Mouse (Mus musculus) T-helper 17 cell (primary cell): Measurements from ENCODE around the gene Zdhhc19.

Experiments
- in situ Hi-C, 2 experiments: fragments of 300-600 bp; cut with MboI, MseI; formaldehyde crosslinking; loops; 1 replicate in 1 of 2; 2 replicates in 1 of 2; pipeline ENCODE4 v1.15.1; 2025; ENCODE audit warnings: high pct_unique_total_duplicates in 2 of 2

Zdhhc19 gene

GRCm38 (mm10) chr16:32513401-32513800 lies 17.3 kb downstream of the Zdhhc19 start:
- in situ Hi-C loops, result loop anchor here in 1 of 2 experiments (5.0 to 10.0 kb wide), 3 partner anchors 94 to 164 kb away; partner anchors contain the start of gene Tfrc

DNA sequence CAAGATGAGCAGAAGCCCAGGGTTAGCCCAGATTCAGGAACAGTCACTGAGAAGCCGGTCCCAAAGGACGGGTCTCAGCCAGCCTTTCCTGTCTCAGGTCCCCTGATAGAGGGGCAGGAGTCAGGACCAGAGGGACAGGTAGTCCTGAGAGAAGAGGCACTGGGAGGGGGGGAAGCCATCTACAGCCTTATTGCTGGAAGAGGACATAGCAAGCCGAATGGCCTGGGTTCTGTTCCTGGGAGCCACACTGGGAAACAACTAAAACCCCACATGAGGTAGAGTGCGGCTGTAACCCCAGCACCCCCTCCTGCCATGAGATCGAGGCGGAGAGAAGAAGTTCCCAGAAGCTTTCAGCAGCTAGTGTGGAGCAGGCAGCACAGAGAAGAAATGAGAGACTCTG lies 17.9 kb downstream of the Zdhhc19 start:
- in situ Hi-C loops, result loop anchor here in 1 of 2 experiments (5.0 to 10.0 kb wide), 3 partner anchors 93 to 163 kb away; partner anchors contain the start of gene Tfrc

DNA sequence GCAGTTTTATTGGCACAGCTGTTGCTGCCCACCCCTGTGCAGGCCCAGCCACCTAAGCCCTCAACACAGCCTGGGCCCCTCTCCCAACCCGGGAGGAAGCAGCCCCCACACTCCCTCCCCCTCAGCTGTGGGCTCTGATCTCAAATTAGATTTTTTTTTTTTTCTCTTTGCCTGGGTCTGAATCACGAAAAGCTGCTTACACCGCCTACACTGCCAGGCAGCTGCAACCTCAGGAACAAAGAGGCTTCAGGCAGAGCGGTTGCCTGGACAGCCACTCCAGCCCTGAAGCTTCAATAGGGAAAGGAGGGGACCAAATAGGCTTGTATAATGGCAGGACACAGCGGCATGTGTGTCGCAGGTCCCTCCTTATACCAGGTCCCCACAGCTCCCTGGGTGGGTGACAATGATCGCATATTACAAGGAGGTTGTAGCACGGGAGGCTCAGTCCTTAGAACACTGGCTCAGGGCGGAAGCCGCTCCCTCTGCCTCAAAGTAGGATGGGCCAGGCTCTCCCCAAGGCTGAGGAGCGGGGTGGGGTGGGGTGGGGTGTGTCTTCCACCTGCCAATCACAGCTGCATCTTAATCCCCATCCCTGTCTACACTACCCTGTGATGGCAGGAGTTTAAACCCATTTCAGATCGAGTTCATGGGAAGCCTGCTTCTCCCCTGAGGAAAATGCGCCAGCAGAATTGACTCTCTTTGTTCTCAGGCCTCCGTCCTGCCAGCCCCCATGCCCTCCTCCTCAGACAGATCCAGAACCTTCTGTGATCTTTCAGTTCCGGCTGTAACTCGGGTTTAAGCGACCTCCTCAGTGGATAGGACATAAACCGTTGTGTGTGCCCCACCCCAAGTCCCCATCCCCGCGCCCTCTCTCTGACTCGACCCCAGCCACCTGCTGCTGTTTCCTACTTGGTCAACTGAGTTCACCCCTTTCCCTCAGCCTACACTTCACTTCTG lies 20.2 kb downstream of the Zdhhc19 start:
- in situ Hi-C loops, result loop anchor here (5.0 to 10.0 kb wide), 2 partner anchors 91 to 119 kb away; partner anchors contain the start of gene Tfrc (in 1 of the 2)

- in situ Hi-C loops, result loop anchor here (5.0 to 10.0 kb wide), 2 partner anchors 89 to 117 kb away; partner anchors contain the start of gene Tfrc (in 1 of the 2)
Observed at GRCm38 (mm10) chr16:32517785-32518481, 21.9 kb downstream of the Zdhhc19 start.

GRCm38 (mm10) chr16:32519656-32520371 lies 23.7 kb downstream of the Zdhhc19 start:
- in situ Hi-C loops, result loop anchor here (5.0 to 10.0 kb wide), 2 partner anchors 87 to 115 kb away; partner anchors contain the start of gene Tfrc (in 1 of the 2)

- in situ Hi-C loops, result no loop called here
Observed at GRCm38 (mm10) chr16:32520372-32520748, 24.3 kb downstream of the Zdhhc19 start.

GRCm38 (mm10) chr16:32522578-32523194 lies 26.6 kb downstream of the Zdhhc19 start:
- in situ Hi-C loops, result no loop called here

DNA sequence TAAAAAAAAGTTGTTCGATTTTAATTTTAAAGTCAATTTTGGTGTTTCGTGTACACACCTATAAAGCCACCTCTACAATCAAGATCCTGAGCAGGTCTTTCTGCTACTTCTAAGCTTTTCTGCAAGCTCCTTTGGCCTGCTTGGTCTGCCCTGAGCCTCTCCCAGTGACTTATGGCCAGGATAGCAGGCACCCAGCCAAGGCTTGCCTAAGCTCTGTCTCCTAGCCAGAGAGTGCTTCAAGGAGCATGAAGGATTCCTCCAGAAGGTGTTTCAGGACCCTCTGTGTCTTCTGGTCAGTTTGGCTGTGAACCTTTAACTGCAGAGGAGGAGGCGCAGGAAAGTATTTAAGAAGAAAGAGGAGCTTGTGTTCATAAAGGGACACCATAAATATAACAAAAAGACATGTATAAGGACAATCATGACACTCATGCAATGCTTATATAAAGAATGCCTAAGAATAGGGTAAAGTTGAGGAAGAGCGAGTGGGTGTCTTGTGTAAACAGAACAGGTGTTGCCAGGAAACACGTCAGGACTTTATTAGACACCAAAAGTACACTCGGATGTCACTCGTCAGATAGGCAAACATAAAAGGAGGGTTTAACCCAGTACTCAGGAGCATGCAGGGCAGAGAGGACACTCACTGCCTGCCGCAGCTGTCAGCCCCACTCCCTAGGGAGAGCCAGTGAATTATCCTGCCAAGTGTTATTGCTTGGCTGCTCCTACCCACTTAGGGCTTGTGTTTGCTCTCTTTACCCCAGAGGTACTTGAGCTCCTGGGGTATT lies 27.6 kb downstream of the Zdhhc19 start:
- in situ Hi-C loops, result no loop called here

- in situ Hi-C loops, result no loop called here
Observed at GRCm38 (mm10) chr16:32524244-32524615, 28.2 kb downstream of the Zdhhc19 start.

DNA sequence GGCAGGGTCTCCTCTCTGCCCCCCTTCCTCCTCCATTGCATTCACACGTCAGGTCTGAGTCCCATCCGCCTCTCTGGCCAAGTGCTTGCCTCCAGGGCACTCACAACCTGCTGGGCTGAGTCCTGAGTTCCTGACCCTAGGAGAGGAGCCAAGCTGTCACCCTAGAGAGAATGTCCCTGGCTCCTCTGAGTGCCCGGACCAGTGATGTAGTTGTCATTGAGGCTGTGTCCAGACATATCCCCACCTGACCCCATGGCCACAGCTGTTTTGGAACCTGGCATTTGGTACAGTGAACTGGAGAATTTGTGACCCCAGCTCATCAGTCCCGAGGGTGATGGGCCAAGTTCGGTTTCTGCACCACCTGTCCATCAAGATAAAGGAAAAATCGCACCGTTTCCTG lies 30.8 kb downstream of the Zdhhc19 start:
- in situ Hi-C loops, result loop anchor here in 1 of 2 experiments (25.0 kb wide), 1 partner anchor 1635 kb away; no protein-coding TSS in a partner anchor

DNA sequence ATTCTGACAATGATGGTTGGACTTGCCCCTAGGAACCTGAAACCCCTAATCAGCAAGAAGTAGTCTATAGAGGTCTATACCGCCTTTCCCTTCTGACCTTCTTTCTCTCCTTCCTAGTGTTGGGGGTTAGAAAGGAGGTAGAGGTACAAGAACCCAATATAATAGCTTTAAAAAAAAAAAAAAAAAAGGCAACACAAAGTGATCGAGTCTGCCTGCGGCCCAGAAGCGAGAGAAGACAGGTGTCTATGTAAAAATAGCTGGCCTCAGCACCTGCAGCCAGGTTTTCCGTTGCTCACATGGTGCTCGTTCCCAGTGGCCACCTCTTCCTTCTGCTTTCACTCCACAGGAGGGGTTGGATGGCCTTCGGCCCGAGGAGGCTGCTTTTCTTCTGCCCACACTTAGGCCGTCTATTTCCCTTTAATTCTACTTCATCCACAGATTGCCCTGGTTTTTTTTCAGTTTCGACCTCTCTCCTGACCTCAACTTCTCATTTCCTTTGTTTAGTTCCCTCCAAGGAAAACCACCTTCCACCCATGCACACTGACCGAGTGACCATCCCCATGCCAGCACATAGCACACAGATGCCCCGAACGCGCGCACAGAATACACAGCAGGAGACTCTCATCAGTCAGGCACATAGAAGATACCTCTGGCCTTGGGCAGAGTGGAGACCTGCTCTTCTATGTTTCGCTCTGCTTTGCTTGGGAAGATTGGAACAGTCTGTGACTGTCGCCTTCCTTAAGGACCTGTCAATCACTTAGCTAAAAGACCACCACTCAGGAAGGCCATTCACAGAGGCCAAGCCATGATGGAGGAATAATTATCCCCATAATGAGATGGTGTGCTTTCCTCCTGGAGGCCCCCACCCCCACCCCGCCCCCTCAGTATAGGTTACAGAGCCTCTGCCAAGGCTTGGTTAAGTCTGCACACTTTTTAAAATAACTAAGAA lies 37.1 kb downstream of the Zdhhc19 start:
- in situ Hi-C loops, result loop anchor here in 1 of 2 experiments (25.0 kb wide), 1 partner anchor 1629 kb away; no protein-coding TSS in a partner anchor

DNA sequence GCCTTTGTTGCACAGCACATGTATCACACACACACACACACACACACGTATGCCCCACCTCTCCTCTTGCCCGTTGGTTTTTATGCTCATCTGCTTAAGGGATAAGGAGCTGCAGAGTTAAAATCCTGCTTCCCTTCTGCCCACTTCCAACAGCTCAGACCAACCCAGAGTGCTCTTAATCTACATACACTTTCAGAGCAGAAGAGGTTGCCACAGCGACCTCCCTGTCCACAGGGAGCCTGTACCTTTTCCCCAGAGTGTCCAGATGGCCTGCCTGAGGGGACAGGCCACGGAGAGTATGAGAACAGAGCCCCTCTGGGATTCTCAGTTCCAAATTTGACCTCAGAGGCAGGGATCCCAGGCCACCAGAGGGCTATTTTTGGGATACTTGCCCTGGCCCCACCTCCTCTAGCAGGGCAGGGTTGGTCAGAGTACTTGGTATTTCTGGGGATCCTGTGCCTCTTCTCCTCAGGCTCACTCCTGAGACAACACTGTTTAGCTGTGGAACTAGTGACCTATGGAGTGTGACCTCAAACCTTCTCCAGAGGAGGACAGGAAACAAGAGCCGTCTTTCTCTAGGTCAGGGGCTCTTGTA lies 39.2 kb downstream of the Zdhhc19 start:
- in situ Hi-C loops, result loop anchor here in 1 of 2 experiments (25.0 kb wide), 1 partner anchor 1627 kb away; no protein-coding TSS in a partner anchor

DNA sequence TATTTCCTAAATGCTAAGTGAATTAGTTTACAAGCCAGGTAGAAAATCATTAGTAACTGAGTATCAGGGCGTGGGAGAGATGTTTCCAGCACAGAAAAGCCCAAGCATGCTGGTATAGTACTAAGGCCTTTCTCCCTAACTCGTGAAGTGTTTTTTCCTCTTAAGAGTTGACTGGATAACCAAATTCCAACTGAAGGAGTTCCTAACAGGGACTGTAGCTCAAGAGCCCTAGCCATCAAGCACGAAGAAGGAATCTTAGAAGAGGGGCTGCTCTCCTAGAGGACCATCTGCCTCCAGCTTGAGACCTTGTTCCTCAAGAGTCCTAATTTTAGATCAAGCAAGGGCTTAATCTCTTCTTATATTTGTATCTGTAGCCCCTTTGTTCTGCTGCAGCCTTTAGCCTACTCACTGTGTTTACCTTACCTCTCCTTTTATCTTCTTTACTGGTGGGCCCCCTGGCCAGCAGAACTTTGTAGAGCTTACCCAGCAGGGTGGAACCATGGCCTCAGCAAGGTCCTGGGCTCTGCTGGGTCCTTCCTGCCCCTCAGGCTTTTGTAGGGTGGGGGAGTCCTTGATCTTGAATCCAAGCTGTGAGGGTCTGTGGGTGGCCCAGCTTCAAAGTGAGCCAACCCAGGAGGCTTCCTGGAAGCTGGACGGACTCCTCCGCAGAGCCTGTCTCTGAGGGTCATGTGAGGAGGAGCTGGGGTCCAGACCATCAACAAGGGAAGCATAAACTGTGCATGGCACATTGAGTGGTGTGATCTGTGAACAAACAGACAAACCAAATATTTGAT lies 42.0 kb downstream of the Zdhhc19 start:
- in situ Hi-C loops, result loop anchor here in 1 of 2 experiments (25.0 kb wide), 1 partner anchor 1624 kb away; no protein-coding TSS in a partner anchor

GRCm38 (mm10) chr16:32538761-32539255 lies 42.7 kb downstream of the Zdhhc19 start:
- in situ Hi-C loops, result loop anchor here in 1 of 2 experiments (25.0 kb wide), 1 partner anchor 1623 kb away; no protein-coding TSS in a partner anchor

GRCm38 (mm10) chr16:32541338-32542179 lies 45.5 kb downstream of the Zdhhc19 start:
- in situ Hi-C loops, result loop anchor here (10.0 to 25.0 kb wide), 2 partner anchors 593 to 1621 kb away; no protein-coding TSS in a partner anchor

DNA sequence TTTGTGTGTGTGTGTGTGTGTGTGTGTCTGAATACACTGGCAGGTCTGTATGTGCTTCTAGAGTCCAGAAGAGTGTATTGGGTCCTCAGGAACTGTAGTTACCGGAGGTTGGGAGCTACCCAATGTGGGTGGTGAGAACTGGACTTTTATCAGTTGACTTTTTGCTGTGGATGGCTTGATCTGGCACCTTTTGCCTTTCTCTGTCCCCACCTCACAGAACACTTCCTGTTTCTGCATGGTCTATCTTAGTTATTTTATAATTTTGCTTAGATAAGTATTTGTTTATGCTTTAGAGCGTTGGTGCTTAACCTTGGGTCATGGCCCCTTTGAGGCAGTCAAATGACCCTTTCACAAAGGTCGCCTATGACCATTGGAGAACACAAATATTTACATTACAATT lies 47.4 kb downstream of the Zdhhc19 start:
- in situ Hi-C loops, result loop anchor here (10.0 to 25.0 kb wide), 2 partner anchors 591 to 1619 kb away; no protein-coding TSS in a partner anchor
